Mouse (Mus musculus) thymus, postnatal 25 days (tissue): ENCODE measurements around the gene Syn2.

Source experiments
- DNase-seq: peaks from one replicate; pipeline ENCODE4 v3.0.0; 2022

The Syn2 gene

DNA sequence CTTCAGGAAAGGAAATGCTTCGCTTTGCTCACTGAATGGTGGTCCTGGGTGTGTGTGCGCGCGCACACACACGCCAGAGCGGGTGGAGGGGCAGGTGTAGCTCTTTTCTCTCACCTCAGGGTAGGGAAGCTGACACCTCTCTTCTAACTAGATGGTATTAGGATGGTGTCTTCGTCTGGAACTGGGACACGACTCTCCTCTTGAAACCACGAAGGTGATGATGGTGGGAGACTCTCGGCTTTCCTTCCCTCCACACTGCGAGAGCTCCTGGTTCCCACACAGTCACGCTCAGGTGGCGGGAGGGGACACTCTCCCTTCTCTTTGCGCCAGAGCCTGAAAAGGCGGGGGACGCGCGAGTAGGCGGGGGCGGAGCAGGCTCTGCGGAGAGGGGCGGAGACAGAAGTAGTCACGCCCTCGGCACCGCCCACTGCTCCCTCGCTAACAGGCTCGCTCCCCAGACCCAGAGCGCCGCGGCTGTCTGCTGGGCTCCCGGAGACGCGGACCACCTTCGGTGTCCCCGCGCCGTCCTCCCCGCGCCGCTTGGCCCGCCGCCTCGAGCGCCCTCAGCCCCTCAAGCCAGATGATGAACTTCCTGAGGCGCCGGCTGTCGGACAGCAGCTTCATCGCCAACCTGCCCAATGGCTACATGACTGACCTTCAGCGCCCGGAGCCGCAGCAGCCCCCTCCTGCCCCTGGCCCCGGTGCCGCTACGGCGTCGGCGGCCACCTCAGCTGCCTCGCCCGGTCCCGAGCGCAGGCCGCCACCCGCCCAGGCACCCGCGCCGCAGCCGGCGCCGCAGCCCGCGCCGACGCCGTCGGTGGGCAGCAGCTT, at the start of gene Syn2:
Gene Syn2, plus strand, starts transcription at position 402 of the 831 bp plus-strand sequence.
- peak; percentile 84 for DNase-seq

GRCm38 (mm10) chr6:115085274-115085841, 49.3 kb upstream of the Syn2 start:
- no peak for DNase-seq

DNA sequence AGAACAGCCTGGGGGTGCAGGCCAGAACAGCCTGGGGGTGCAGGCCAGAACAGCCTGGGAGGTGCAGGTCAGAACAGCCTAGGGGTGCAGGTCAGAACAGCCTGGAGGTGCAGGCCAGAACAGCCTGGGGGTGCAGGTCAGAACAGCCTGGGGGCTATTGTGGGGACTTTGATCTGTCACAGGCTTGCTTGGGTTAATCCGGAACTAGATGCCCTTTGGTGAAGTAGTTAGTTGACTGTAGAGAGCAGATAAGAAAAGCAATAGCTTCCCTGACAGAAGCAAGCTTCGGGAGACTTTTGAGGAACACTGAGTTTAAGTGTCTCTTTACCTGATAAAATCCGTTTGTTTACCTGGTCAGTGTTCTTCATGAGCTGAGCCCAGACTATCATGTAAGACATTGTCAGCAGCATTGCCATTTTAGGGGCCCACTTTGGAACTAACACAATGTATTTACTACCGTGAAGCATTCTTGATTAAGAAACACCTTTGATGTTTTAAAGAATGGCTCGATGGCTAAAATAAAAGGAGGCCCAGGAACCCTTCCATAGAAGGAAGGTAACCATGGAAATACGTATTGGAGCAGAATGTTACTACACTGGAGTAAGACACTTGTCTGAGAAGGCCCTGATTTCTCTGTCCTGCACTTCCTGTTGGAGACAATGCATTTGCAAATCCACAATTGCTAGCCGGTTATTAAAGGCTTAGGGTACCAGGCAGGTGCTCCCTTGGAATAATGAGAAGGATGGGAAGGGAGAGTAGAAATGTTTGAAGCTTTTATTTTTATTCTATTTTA, 46.2 kb upstream of the Syn2 start:
- DNase-seq, result no peak

- no peak for DNase-seq
Measured at GRCm38 (mm10) chr6:115091737-115092136, 43.0 kb upstream of the Syn2 start.

- DNase-seq, result no peak
Measured at GRCm38 (mm10) chr6:115102542-115102941, 32.2 kb upstream of the Syn2 start.

GRCm38 (mm10) chr6:115111426-115111825, 23.3 kb upstream of the Syn2 start:
- no peak for DNase-seq

GRCm38 (mm10) chr6:115122181-115122580, 12.5 kb upstream of the Syn2 start:
- no peak for DNase-seq

- DNase-seq, result peak; percentile 80
Measured at GRCm38 (mm10) chr6:115123262-115124201, 11.2 kb upstream of the Syn2 start.

GRCm38 (mm10) chr6:115124675-115125357, 9.9 kb upstream of the Syn2 start:
- no peak for DNase-seq

- DNase-seq, result no peak
Measured at GRCm38 (mm10) chr6:115125358-115125720, 9.4 kb upstream of the Syn2 start.

DNA sequence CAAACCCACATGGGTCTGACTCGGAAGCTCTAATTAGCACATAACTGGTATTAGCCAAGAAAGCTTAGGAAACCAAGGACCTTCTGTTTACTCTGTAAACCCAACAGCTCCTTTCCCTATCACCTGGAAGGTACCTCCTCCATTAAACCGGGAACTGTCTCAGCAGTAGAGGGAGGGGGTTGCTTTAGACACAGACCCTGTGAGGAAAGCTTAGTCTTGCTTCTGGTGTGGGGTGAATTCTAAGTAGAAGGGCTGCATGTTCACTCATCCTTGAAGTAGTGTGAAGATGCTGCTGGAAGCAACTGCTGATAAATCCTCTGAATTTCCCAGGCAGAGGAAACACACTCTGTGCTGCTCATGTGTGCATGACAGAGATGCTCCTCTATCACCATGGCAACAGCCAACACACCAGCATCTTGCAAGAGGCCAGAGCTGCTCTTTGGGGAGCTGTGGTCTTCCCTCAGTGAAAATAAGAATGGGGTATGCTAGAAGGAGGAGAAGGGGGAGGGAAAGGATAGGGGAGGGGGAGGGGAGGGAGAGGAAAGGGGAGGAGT, 8.4 kb upstream of the Syn2 start:
- no peak for DNase-seq

DNA sequence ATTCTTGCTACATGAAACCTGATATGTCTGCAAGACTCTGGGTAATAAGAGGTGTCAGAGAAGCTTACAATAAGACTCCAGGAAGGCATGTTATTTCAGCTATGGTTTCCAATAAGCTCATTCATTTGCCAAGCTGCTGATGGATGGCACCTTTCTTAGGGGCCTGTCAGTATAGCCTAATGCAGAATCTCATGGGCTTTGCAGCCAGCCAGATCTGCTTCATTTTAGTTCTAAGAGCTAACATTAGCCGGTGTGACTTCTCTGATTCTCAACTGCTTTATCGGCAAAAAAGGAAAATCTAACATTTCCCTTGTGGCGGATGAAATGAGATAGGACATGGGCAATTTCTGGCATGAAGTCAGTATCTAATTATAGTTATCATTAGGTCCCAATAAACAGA, 7.9 kb upstream of the Syn2 start:
- DNase-seq, result no peak

- no peak for DNase-seq
Measured at GRCm38 (mm10) chr6:115127255-115127824, 7.4 kb upstream of the Syn2 start.

- DNase-seq, result no peak
Measured at GRCm38 (mm10) chr6:115135332-115135649, 589 bp downstream of the Syn2 start.

DNA sequence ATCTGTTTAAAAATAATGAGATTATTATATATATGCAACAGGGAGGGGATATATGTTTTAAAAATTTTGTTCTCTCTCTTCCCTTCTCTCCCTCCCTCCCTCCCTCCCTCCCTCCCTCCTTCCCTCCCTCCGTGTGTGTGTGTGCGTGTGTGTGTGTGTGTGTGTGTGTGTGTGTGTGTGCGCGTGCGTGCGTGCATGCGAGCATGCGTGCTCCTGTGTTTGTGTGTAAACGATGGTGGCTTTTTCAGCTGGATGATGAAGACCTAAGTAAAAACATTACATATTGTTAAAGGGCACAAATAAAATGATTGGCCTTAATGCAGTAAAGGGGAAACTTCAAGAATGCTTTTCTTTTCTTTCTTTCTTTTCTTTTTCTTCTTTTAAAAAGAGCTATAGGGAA, 1.5 kb downstream of the Syn2 start:
- DNase-seq, result no peak

DNA sequence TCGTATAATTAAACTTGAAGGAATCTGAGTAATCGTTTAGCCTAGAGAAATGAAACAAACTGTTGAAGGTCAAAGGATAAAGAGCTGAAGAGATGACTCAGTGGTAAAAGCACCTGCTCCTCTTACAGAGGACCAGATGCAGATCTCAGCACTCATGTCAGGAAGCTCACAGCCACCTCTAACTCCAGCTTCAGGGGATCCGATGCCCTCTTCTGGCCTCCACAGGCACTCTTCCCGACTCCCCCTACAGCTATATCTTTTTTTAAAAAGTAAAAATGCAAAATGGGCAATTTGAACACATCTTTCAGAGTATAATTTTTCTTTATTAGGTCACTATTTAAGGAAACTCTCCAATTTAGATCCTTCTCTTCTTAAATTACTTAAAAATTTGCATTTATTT, 6.7 kb downstream of the Syn2 start:
- DNase-seq, result no peak

DNA sequence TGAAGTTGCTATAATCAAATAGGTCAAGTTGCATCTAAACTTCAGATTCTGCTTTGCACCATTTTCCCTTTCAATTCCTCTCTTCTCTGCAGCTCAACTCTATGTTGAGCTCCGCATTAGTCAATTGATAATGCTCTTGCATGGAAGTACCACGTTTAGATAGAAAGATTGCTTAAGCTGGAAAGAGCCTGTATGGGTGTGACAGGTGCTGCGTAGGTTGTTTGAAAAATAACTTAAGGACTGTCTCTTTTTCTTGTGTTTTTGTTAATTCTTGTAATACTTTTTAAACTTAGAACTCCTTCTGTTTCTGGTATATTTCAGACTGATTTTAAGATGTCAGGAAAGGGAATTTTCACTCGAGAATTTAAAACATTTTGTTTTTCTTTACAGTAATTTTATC, 26.5 kb downstream of the Syn2 start:
- DNase-seq, result no peak

DNA sequence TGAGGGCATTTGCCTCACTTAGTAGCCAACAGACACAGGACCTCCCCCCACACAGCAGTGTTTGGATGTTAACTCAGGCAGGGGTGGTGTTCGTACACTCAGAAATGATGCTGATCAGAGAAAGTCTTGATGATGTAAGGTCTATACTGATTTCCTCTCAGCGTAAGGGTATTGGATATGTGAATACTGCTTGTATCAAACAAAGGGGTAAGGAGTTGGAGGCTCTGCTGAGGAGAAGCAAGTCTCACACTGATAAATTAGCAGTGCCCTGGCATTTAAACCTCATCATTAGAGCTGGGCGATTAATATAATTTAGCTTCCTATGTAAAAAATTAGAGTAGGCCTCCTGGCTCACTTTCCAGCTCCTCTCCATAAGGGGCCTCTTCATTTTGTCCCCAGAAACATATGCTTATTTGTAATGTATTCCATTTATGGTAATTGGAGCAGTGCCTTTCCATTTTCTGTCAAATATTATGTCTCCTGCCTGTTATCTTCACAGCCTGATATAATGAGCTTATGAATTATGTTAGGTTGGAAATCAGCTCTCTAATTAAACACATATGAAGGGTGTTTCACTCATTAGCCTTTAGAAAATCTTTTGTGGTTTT, 31.3 kb downstream of the Syn2 start:
- no peak for DNase-seq

DNA sequence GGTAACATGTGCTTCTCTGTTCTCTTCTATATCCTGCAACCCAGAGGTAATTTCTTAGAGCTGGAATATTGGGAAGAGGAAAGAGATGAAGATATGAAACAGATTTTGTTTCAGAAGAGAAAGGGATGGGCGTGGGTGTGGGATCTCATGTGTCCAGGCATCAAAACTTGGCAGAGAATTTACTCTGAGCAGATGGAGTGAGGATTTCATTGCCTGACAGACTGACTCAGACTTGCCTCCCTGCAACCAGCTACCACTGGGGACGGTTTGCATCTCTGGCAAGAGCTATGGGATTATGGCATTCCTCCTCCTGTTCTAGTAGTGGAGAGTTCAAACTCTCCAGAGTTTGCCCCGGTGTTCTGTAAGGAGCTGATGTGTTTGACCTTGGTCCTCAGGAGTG, 34.2 kb downstream of the Syn2 start:
- no peak for DNase-seq

- DNase-seq, result no peak
Measured at GRCm38 (mm10) chr6:115169518-115169917, 34.8 kb downstream of the Syn2 start.

- DNase-seq, result no peak
Measured at GRCm38 (mm10) chr6:115174845-115175244, 40.1 kb downstream of the Syn2 start.
